Mouse (Mus musculus) heart, postnatal 14 days (tissue): ENCODE data around the gene Ruvbl2. TPM values are rescaled to one million over a fixed set of nuclear protein-coding genes. Genes with fewer than 3 reads are reported as not detected.
"Not testable (repeated sequence)": the region's sequence is repeated elsewhere in the genome, so short reads cannot be mapped to it uniquely, and the experiment has no call there.

ENCODE experiments used
- DNase-seq, 2 experiments: peaks; one replicate each; pipeline ENCODE4 v3.0.0; 2021 to 2022
- intact Hi-C: fragments of 180-260 bp; cut with DNase I; formaldehyde crosslinking; loops from one replicate; pipeline ENCODE4 v1.15.1; 2025
- long read RNA-seq, 2 experiments: library from polyadenylated mRNA; stranded (forward); transcript quantifications; one replicate each; pipeline ENCODE4 v2.0.0; 2021
- total RNA-seq, 2 experiments: library from RNA; stranded (reverse); gene quantifications; 2 replicates each; pipeline ENCODE4 v1.2.3; 2021

The Ruvbl2 gene
- 10 to 100 TPM; 25.3 to 26.3 TPM for total RNA-seq
- long read RNA-seq, experiment 1, transcript Ruvbl2-201 (15 exons, 1,834 nt) = major isoform, 41 of 50 reads
- long read RNA-seq, experiment 1, partial matches to known transcripts = 7 of 50 reads
- long read RNA-seq, experiment 1, other reads (novel, unspliced or antisense) = 2 of 50 reads
- long read RNA-seq, experiment 2, transcript Ruvbl2-201 (15 exons, 1,834 nt) = major isoform, 30 of 45 reads
- long read RNA-seq, experiment 2, partial matches to known transcripts = 8 of 45 reads
- long read RNA-seq, experiment 2, other reads (novel, unspliced or antisense) = 7 of 45 reads

DNA sequence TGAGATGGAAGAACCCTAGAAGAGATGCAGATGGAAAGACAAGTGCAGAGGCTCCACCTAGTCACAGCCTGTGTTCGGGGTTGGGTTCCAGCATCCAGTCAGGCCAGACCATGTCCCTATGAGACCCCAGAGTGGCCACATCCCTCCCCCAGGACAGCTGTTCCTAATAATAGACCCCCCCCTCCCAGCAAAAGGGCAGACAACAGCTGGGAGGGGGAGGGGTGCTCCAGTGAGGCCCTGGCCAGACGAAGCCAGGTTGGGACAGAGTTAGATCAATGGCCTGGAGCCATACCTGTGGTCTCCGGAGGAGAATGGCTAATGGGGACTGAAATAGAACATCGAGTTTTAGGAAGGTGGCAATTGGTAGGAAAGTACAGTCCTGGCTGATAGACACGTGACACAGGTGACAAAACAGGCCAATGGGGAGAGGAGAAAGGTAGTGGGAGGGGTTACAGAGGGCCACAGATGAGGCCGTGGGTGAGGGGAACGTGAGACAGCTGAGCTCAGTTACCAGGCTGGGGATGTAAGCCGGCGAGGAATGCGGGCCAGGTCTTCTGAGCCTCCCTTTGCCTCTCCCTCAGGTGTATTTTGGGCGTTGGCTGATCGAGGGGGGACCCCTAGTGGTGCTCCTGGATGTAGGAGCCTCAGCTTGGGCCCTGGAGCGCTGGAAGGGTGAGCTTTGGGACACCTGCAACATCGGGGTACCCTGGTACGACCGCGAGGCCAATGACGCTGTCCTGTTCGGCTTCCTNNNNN lies at the start of gene Ruvbl2:
Gene Ruvbl2, minus strand, starts transcription at position 576 of the 756 bp plus-strand sequence.
- peak in 1 of 2 experiments; percentile 17 for DNase-seq
- intact Hi-C loops = no loop called here

DNA sequence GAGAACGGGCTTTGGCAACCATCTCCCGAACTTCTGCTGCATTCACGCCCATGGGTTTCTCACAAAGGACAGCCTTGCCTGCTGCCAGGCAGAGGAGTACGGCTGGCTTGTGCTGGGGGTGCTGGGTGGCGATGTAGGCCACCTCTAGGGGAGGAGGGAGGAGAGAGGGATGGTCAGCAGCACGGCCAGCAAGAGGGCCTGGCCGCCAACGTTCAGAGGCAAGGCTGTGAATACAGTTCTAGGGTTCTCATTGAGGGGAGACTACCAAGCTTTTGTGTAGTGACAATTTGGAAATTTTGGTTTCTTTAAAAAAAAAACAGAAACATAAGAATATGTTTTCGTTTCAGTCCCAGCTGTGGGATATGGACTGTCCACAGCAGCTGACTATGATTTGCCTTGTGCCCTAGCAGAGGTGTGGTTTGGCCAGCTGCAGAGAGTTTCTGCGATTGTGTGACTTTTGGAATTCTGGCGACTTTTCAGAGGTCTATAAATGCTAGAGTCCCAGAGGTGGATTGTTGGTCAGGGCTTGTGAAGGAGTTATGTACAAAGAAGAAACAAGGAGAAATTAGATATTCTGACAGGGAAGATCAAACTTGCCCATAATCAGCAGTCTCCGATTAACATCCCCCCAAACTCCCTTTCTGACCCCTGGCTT lies 49.0 kb upstream of the Ruvbl2 start, which contains the start of gene Gm45808:
Gene Gm45808, minus strand, starts transcription at position 51 of the 655 bp plus-strand sequence.
- intact Hi-C loops = no loop called here
- DNase-seq = no peak

DNA sequence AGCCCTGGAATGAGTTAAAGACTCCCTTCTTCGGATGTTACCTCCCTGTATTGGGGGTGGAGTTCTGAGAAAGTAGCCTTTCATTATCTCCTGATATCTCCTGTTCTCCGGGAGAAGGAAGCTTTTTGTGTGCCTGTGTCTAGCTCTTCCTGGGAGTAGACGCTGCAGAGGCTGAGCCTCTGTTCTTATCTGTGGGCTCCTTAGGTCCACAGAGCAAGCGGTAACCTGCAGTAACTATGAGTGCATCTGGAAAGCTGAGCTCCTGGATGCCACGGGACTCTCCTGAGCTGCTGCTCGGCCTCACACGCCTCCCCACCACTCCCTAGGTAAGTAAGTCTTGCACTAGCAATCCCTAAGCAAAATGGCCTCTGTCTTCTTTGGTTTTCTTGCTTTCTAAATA lies 48.3 kb upstream of the Ruvbl2 start:
- no peak for DNase-seq
- intact Hi-C loops = no loop called here

DNA sequence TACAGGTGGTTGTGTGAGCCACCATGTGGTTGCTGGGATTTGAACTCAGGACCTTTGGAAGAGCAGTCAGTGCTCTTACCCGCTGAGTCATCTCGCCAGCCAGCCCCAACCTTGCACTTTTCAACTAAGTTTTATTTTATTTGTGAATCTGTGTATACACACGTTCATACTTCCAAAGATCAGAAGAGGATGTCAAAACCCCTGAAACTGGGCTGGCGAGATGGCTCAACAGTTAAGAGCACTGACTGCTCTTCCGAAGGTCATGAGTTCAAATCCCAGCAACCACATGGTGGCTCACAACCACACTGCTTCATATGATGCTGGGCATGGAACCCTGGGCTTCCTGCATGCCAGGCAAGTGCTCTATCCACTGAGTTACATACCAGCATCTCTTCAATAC lies 47.1 kb upstream of the Ruvbl2 start:
- DNase-seq, intact Hi-C loops: not testable (repeated sequence)

DNA sequence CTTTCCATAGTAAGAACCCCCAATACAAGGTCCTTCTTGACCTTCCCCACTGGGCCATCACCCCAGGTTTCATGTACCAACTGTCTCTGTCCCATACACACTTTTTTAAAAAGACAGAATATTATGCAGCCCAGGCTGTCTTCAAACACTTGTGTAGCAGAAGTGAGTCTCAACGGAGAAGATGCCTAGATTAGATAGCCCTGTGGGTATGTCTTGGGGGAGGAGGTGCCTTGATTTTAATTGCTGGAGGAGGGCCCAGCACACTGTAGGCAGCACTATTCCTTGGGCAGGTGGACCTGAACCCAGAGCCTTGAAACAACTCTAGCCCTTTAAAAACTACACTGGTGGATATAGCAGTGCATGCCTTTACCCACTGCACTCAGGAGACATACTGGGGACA lies 44.3 kb upstream of the Ruvbl2 start:
- intact Hi-C loops = no loop called here
- no peak for DNase-seq

DNA sequence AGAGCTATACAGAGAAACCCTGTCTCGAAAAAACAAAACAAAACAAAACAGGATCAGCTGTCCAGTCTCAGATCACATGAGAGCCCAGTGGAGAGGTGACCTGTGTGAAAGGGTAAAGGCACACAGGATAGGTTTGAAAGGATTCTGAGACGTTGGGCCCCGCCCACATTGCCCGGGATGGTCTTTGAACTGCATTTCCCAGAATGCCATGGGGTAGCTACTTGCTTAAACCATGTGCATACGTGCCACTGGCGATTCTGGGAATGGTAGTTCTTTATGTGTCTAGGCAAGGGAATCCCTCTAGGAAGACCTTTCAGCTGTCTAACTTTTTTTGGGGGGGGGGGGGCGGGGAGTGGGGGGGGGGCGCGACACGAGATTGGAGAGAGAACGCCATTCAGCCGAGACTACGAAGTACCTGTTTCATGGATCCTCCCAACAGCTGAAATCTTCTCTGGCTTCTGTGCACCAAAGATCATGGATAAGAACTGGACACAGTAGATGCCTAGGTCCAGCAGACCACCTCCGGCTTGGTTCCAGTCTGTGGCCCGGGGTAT lies 43.6 kb upstream of the Ruvbl2 start, which contains the start of gene Tulp2:
Gene Tulp2, plus strand, starts transcription at position 504 of the 554 bp plus-strand sequence.
- intact Hi-C loops = no loop called here
- peak; percentile 49 to 64 for DNase-seq

DNA sequence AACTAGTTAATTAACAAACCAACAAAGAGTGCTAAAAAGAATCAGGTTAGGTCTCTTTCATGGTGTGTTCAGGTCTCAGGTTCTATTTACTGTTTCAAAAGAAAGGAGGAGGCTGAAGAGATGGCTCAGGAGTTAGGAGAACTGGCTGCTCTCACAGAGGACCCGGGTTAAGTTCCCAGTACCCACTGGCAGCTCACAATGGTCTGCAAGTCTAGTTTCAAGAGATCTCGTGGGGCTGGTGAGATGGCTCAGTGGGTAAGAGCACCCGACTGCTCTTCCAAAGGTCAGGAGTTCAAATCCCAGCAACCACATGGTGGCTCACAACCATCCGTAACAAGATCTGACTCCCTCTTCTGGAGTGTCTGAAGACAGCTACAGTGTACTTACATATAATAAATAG lies 42.4 kb upstream of the Ruvbl2 start:
- DNase-seq, intact Hi-C loops: not testable (repeated sequence)

DNA sequence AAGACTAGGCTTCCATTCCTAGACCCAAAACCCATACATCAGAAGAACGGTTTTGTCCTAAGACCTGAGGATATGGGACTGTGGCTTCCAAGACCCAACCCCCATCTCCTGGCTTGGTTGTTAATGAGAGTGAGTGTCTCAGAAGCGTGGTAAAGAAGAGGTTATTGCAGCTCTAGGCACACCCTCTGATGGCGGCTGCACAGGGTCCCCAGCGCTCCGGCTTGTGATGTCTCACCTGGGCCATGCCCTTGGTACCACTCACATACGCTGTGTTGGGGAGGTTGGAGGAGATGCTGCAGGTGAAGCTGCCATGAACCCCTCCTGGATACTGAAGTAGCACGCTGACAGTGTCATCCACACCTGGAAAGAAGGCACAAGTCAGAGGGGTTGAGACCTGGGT lies 40.9 kb upstream of the Ruvbl2 start:
- intact Hi-C loops = no loop called here

DNA sequence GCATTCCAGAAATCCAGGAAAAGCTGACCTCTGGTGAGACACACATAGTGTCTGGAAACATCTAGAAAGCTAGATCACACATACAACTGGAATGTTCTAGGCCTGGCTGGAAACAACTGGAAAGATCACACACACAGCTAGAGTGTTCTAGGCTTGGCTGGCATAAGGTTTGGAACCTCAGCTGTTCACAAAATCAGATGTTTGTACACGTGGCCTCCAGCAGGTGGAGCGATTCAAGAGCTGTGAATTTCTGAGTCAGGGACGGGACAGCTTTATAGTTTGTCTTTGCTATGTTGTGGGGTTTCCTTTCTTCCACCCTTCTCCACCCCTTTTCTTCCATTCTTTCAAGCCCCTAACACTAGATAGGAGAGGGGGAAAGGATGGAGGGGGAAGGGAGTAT lies 39.1 kb upstream of the Ruvbl2 start:
- intact Hi-C loops = loop anchor here (1.0 kb wide), 1 partner anchor 84 kb away; no protein-coding TSS in a partner anchor
- peak; percentile 65 to 75 for DNase-seq

More for the DNA sequence above, 40.9 kb upstream of the Ruvbl2 start:
- DNase-seq = no peak

DNA sequence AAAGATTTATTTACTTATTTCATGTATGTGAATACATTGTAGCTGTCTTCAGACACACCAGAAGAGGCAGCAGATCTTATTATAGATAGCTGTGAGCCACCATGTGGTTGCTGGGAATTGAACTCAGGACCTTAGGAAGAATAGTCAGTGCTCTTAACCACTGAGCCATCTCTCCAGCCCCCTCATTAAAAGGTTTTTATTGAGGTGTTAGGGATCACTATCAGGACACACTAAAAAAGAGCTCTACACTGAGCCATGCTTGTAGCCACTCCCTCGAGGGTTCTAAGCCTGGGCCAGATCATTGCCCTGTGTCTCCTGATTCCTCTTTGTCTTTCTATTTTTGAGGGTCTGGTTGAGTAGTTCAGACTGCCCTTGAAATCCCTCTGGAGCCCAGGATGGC lies 38.6 kb upstream of the Ruvbl2 start:
- DNase-seq = no peak
- intact Hi-C loops = no loop called here

DNA sequence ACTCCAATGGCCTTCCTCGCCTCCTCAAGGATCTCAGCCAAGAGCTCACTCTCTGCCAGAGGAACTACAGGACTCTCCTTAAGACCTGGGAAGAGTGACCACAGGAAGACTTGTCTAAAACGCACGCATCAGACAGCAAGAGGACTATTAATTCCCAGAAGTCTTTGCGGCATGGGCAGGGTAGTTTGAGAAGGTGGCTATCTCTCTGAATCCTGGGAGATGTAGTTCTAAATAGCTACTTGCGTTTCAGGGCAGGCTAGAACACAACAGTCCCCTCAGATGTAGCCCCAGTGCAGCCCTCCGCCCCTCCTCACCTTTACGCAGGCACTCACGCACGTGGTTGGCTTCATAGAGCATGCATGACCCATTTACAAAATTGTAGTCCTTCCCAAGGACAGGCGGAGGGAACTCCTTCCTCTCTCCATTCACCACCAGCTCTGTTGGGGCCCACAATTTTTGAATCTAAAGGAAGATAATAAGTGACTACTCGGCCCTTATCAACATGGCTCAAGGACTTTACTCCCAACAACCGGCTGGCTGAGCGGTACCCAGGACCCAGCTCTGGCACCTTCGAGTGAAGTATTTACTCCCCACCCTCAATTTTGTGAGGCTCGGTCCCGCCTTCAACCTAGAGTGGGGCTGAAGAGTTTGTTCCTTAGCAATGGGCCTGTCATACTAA lies 37.5 kb upstream of the Ruvbl2 start:
- no peak for DNase-seq
- intact Hi-C loops = loop anchor here (2.0 kb wide), 1 partner anchor 47 kb away; no protein-coding TSS in a partner anchor

DNA sequence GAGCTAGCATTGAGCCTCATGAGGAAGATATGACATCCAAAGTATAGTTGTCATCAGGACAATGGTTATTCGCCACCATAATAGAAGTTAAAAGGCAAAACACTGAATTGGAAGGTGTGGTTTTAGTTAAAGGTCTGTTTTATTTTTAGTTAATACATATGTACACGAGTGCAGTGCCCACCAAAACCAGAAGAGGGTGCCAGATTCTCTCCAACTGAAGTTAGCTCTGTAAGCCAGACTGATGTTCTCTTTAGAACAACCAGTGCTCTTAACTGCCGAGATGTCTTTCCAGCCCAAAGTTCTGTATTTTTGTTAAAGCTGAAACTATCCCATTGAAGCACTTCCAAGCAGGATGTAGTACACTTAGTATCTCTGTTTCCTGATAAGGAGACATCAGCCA lies 33.0 kb upstream of the Ruvbl2 start:
- intact Hi-C loops = no loop called here
- peak; percentile 67 to 82 for DNase-seq

DNA sequence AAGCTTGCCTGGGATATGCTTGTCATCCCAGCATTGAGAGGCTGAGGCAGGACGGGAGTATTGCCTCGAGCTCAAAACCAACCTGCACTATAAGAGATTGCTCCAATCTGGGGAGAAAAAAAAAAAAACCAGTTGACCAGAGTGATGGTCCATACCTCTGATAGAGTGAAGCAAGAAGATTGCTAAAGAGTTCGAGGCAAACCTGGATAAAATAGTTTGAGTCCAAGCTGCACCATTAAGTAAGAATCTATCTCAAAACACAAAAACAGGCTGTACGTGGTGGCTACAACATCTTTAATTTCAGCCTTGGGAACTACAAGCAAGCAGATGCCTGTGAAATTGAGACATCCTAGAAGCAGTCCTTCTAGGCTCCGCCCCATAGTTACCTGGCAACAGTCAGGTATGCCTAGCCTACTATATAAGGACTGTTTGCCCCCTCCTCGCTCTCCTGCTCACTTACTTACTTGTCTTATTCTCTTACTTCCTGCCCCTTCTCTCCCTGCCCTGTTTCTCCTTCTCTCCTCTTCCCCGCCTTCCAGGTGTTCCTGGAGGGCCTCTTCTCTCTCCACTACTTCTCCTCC lies 29.3 kb upstream of the Ruvbl2 start:
- intact Hi-C loops = no loop called here
- DNase-seq = no peak

DNA sequence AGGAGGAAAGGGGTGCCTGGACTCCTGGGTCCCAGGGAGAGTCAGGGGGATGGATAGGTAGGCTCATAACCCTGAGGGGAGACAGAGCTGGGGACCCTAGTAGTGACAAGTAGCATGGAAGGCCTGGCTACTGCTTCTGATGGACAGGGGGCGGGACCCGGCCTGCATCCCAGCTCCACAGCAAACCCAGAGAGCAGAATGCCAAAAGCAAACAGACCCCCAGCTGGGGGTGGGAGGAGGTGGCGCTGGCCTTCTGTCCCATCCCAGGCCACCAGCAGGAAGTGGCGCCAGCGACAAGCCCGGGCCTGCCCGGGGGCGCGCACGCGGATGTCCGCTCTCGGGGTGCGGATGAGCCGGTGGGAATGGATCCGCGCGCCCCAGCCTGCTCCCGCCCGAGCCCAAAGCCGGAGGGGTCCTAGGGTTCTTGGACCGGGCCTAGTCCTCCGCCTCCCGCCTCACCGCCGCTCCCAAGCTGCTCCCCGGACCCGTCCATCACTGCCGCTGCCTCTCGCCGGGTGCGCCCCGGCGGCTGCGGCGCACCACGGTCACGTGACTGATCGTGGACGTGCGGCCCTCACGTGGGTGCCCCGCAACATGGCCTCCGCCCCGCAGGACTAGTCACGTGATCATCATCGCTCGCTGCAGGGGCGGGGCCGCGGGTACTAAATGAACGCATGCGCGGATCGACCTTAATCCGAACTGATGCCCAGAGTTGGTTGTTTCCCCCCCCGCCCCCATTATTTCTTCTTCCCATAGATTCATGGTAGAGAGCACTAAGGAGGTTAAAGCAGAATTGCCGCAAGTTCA lies 28.6 kb upstream of the Ruvbl2 start, which contains the start of gene Bax:
Gene Bax, minus strand, starts transcription at position 616 of the 807 bp plus-strand sequence.
- intact Hi-C loops = no loop called here
- peak; percentile 94 to 97 for DNase-seq

DNA sequence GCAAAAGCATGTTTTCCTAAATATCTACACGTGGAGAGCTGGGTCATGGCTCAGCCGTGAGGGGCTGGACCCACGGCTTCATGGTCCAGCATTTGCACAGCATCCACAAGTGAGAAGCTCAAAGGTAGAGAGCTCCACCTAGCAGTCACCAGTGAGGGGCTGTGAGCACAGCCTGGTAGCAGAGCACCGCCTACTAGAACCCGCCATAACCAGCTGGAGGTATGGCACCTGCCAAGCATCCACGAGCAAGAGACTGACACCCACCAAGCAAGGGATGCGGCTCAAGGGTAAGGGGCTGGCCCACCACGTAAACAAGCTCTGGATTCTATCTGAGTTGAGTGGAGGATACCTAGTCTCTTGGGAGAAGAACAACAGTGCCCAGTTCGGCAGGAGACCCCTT lies 27.7 kb upstream of the Ruvbl2 start:
- DNase-seq = no peak
- intact Hi-C loops = no loop called here

DNA sequence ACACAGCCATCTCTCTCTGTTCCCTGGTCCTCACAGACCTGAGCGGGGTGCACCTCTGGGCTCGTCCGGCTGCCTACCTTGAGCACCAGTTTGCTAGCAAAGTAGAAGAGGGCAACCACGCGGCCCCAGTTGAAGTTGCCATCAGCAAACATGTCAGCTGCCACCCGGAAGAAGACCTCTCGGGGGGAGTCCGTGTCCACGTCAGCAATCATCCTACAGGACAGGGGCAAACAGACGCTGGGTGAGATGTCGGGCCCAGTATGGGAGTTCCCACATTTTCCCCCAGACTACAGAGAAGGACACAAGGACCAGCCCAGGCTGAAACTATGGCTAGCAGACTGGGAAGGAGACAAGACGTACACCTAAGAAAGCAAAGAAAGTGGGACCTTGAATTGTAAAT lies 27.2 kb upstream of the Ruvbl2 start:
- intact Hi-C loops = no loop called here
- no peak for DNase-seq

DNA sequence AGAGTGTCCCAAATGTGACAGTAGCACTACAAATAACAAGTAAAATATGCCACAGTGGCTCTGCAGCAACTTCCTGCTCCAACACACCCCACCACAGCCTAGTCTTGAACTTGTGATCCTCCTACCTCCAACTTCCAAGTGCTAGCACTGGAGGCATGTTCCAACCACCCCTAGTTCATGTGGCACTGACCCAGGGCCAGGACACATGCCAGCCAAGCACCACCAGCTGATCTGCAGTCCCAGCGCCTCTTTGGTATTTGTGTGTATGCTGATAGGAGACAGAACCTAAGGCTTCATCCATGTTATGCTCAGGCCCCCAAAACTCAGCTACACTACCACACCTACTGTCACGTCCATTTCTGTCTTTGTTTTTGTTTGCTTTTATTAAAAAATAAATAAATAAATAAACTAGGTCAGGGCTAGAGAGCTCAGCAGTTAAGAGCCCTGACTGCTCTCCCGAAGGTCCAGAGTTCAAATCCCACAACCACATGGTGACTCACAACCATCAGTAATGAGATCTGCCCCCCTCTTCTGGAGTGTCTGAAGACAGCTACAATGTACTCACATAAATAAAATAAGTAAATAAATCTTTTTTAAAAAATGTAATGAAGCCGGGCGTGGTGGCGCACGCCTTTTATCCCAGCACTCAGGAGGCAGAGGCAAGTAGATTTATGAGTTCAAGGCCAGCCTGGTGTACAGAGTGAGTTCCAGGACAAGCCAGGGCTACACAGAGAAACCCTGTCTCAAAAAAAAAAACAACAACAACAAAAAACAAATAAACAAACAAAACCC lies 26.3 kb upstream of the Ruvbl2 start:
- no peak for DNase-seq
- intact Hi-C loops = loop anchor here (5.0 kb wide), 1 partner anchor 238 kb away; no protein-coding TSS in a partner anchor

DNA sequence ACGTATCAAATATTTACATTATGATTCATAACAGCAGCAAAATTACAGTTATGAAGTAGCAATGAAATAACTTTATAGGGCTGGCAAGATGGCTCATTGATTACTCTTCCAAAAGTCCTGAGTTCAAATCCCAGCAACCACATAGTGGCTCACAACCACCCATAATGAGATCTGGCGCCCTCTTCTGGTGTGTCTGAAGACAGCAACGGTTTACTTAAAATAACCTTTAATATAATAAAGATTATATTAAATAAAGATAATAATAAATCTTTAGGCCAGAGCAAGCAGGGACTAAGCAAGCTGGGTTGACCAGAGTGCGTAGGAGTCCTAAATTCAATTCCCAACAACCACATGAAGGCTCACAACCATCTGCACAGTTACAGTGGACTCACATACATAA lies 25.0 kb upstream of the Ruvbl2 start:
- intact Hi-C loops = loop anchor here (5.0 kb wide), 1 partner anchor 239 kb away; no protein-coding TSS in a partner anchor
- not testable (repeated sequence) for DNase-seq
